Mouse (Mus musculus): Measurements from ENCODE around the gene 4930486L24Rik. TPM values are rescaled to one million over a fixed set of nuclear protein-coding genes. Genes with fewer than 3 reads are reported as not detected.

4930486L24Rik gene
- total RNA-seq, 1 experiment from 2014 or later, result not detected

Other genes with a start within 250 kb of the 4930486L24Rik start
- not detected in 2 replicates for gene BC051665, start 78.1 kb downstream of the 4930486L24Rik start, total RNA-seq (2017)
- not detected in 2 replicates for gene Ctsll3, start 61.6 kb downstream of the 4930486L24Rik start, total RNA-seq (2017)
- 11.0 and 14.9 TPM in 2 replicates for gene Gm49392, start 32.4 kb upstream of the 4930486L24Rik start, total RNA-seq (2017)
- 147 and 258 TPM in 2 replicates for gene Ctla2b, start 33.0 kb upstream of the 4930486L24Rik start, total RNA-seq (2017)
- not detected in 2 replicates for gene Tpbpb, start 40.4 kb upstream of the 4930486L24Rik start, total RNA-seq (2017)
- 4.8 TPM in 1 of 2 replicates, not detected in the other for gene Gm49393, start 71.1 kb upstream of the 4930486L24Rik start, total RNA-seq (2017)
- 41.7 and 71.4 TPM in 2 replicates for gene Gm49391, start 72.1 kb upstream of the 4930486L24Rik start, total RNA-seq (2017)
- 1,100 and 1,226 TPM in 2 replicates for gene Ctla2a, start 72.2 kb upstream of the 4930486L24Rik start, total RNA-seq (2017)
- not detected in 2 replicates for gene Tpbpa, start 77.5 kb upstream of the 4930486L24Rik start, total RNA-seq (2017)
- gene Ctsj, start 141.5 kb upstream of the 4930486L24Rik start, total RNA-seq (2017), result not detected in 2 replicates
- not detected in 2 replicates for gene Ctsq, start 176.2 kb upstream of the 4930486L24Rik start, total RNA-seq (2017)

Measured in hematopoietic stem cell, adult 5-6 weeks (primary cell).